Comparison of ENCODE assay signal across 8 mouse cellular contexts in the genomic region with DNA sequence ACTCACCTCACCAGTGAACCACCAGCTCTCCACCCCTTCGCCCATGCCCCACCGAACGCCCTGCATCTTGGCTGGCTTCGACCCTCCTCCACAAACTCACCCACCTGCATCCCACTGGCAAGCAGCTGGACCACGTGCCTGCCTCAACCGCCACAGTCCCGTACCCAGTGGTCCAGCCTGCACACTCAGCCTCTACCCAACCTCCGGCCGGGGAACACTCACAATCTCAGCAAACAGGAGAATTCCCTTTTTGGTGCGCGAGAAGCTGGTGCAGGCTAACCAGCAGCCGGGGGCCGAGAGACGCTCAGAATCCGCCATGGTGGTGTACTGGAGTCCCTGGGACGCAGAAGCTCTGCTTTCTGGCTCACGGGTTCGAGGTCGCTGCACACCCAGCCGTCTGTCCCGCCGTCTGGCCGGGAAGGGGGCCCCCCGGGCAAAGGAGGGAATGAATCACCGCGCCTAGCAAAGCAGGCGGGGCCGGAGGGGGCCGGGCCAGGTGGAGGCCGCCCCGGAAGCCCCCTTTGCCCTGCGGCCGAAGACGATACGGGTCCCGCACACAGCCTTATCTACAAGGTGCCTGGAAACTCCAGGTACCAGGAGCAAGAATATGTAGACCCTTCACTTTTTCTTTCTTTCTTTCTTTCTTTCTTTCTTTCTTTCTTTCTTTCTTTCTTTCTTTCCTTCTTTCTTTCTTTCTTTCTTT. TPM values are rescaled to one million over a fixed set of nuclear protein-coding genes. Genes with fewer than 3 reads are reported as not detected.
DNase-seq lines count a peak whose midpoint lies in the region; ATAC-seq and TF ChIP-seq lines count a peak whose summit lies in the region.

Plp2 (minus strand) TSS at position 470 of the 703 bp plus-strand sequence.

- H3K9me3 ChIP-seq in forebrain, embryonic 15.5 days = no peaks in the 10 kb centered on the region
- H3K9me3 ChIP-seq in hindbrain, embryonic 10.5 days = 0 out of 2 replicates have a peak, but pooled peaks cover 4% of the 10 kb centered on the region
- H3K9me3 ChIP-seq in limb, embryonic 15.5 days = no peaks in the 10 kb centered on the region
- peaks cover 3% of the 10 kb centered on the region; the same call in 1 of the 2 replicates for H3K9me3 ChIP-seq in midbrain, postnatal 0 days (ENCODE audit: low read length)

- TF ChIP-seq CTCF in midbrain, postnatal 0 days (IDR thresholded peaks at IDR 0.05) = no peak

- H3K9ac ChIP-seq in forebrain, embryonic 15.5 days (replicated peaks) = peak within 1 kb of the TSS; percentile 52
- peak within 1 kb of the TSS; percentile 33 for H3K9ac ChIP-seq in limb, embryonic 15.5 days
- H3K9ac ChIP-seq in midbrain, postnatal 0 days (replicated peaks; ENCODE audit: low read length, poor library complexity, severe bottlenecking) = no peak within 1 kb of the TSS

- WGBS in forebrain, embryonic 15.5 days = 26% methylated on average over 33 of the region's 36 CpGs
- 23% methylated on average over 36 of the region's 36 CpGs for WGBS in hindbrain, embryonic 10.5 days
- 31% methylated on average over 36 of the region's 36 CpGs for WGBS in limb, embryonic 15.5 days
- WGBS in midbrain, postnatal 0 days = 12% methylated on average over 27 of the region's 36 CpGs

- peak within 1 kb of the TSS; percentile 49 for H3K4me3 ChIP-seq in forebrain, embryonic 15.5 days
- peak within 1 kb of the TSS; percentile 53 for H3K4me3 ChIP-seq in hindbrain, embryonic 10.5 days
- peak within 1 kb of the TSS; percentile 53 for H3K4me3 ChIP-seq in limb, embryonic 15.5 days
- H3K4me3 ChIP-seq in midbrain, postnatal 0 days (ENCODE audit: low read depth, low read length) = peak within 1 kb of the TSS; percentile 32

- H3K4me2 ChIP-seq in forebrain, embryonic 15.5 days (replicated peaks) = peak within 1 kb of the TSS; percentile 52
- peak within 1 kb of the TSS; percentile 43 for H3K4me2 ChIP-seq in limb, embryonic 15.5 days
- peak within 1 kb of the TSS; percentile 42 for H3K4me2 ChIP-seq in midbrain, postnatal 0 days (ENCODE audit: low read depth, low read length, poor library complexity, severe bottlenecking)

- H3K4me1 ChIP-seq in forebrain, embryonic 15.5 days = no peaks in the 10 kb centered on the region
- 0 out of 2 replicates have a peak, but pooled peaks cover 11% of the 10 kb centered on the region for H3K4me1 ChIP-seq in hindbrain, embryonic 10.5 days (replicated peaks)
- peaks cover 16% of the 10 kb centered on the region for H3K4me1 ChIP-seq in limb, embryonic 15.5 days
- H3K4me1 ChIP-seq in midbrain, postnatal 0 days (ENCODE audit: insufficient read depth, low read length) = no peaks in the 10 kb centered on the region

- H3K27ac ChIP-seq in forebrain, embryonic 15.5 days (replicated peaks) = peak within 1 kb of the TSS; percentile 70
- H3K27ac ChIP-seq in hindbrain, embryonic 10.5 days = peak within 1 kb of the TSS; percentile 82
- H3K27ac ChIP-seq in limb, embryonic 15.5 days = peak within 1 kb of the TSS; percentile 86
- no peak within 1 kb of the TSS for H3K27ac ChIP-seq in midbrain, postnatal 0 days (ENCODE audit: low read depth, low read length)

- peak; percentile 68 for ATAC-seq in forebrain, embryonic 15.5 days (replicated peaks)
- ATAC-seq in limb, embryonic 15.5 days (ENCODE audit: insufficient number of reproducible peaks, low FRiP score, low TSS enrichment, low read depth) = peak; percentile 26; the same call in 1 of the 2 replicates
- ATAC-seq in midbrain, postnatal 0 days (ENCODE audit: low FRiP score) = peak; percentile 49

- H3K36me3 ChIP-seq in forebrain, embryonic 15.5 days = no peaks in the 10 kb centered on the region
- peaks cover 12% of the 10 kb centered on the region for H3K36me3 ChIP-seq in hindbrain, embryonic 10.5 days
- H3K36me3 ChIP-seq in limb, embryonic 15.5 days = peaks cover 13% of the 10 kb centered on the region
- no peaks in the 10 kb centered on the region for H3K36me3 ChIP-seq in midbrain, postnatal 0 days (ENCODE audit: insufficient read depth, low read length)

- DNase-seq in frontal cortex, adult 2 months (ENCODE audit: extremely low spot score in 1 of 2, low spot score in 1 of 2) = no peak
- no peak for DNase-seq in frontal cortex, postnatal 25 days (ENCODE audit: low spot score in 2 of 2)
- DNase-seq in adrenal gland, adult 8-10 months = no peak
- DNase-seq in hindbrain, embryonic 10.5 days (ENCODE audit: low spot score) = peak; percentile 33
- no peak for DNase-seq in midbrain, postnatal 0 days (ENCODE audit: low spot score)
- DNase-seq in yolk sac, embryonic 10.5 days (ENCODE audit: low spot score) = peak; percentile 59

- H3K27me3 ChIP-seq in forebrain, embryonic 15.5 days = no peaks in the 10 kb centered on the region
- peaks cover 14% of the 10 kb centered on the region for H3K27me3 ChIP-seq in hindbrain, embryonic 10.5 days (ENCODE audit: insufficient read depth, poor library complexity, severe bottlenecking)
- H3K27me3 ChIP-seq in limb, embryonic 15.5 days = no peaks in the 10 kb centered on the region
- H3K27me3 ChIP-seq in midbrain, postnatal 0 days (ENCODE audit: insufficient read depth, low read length) = no peaks in the 10 kb centered on the region

RNA-seq across cellular contexts. Expression of gene Plp2, which starts in this region (rescaled TPM):
- 14.6 and 15.6 TPM in 2 replicates for polyA plus RNA-seq in frontal cortex, adult 2 months (2012; rRNA removed)
- 10 to 100 TPM; 57.7 to 99.2 (median 78.7) TPM for total RNA-seq in adrenal gland, adult 8-10 months (2022)
- 36.8 and 40.0 TPM in 2 replicates for polyA plus RNA-seq in forebrain, embryonic 15.5 days (2015; fragmentation: Nextera tagmentation; extraction: Ambion mirVana)
- polyA plus RNA-seq in hindbrain, embryonic 10.5 days (2016; fragmentation: Nextera tagmentation; extraction: Ambion mirVana) = 40.9 and 52.0 TPM in 2 replicates
- polyA plus RNA-seq in limb, embryonic 15.5 days (2015; fragmentation: Nextera tagmentation; extraction: Ambion mirVana) = 205 and 217 TPM in 2 replicates
- total RNA-seq in midbrain, postnatal 0 days (2014; rRNA removed) = 9.1 and 16.4 TPM in 2 replicates
- 18.9 and 20.0 TPM in 2 replicates for polyA plus RNA-seq in midbrain, postnatal 0 days (2015; fragmentation: Nextera tagmentation; extraction: Ambion mirVana)

Comparison
In these comparisons a context has a peak if more than half of its experiments do, and no peak if none do; other contexts are left out.
1. DNase-seq: peak in hindbrain, embryonic 10.5 days (single experiment) and yolk sac, embryonic 10.5 days (single experiment); none in frontal cortex, adult 2 months (0 of 2), frontal cortex, postnatal 25 days (0 of 2), adrenal gland, adult 8-10 months (single experiment) and midbrain, postnatal 0 days (single experiment).
2. Peak in every context shown above with its lines, with median percentiles within 50 percentile points of each other: ATAC-seq, H3K4me2 ChIP-seq and H3K4me3 ChIP-seq.